Mouse (Mus musculus): ENCODE measurements around the gene Fndc3c1. TPM values are rescaled to one million over a fixed set of nuclear protein-coding genes. Genes with fewer than 3 reads are reported as not detected.
"Not testable (repeated sequence)": the region's sequence is repeated elsewhere in the genome, so short reads cannot be mapped to it uniquely, and the experiment has no call there.

Gene Fndc3c1
- 100 to 1,000 TPM in 1 of 2 experiments, 10 to 100 TPM in 1; 88.2 to 133 TPM for total RNA-seq (2021)
- long read RNA-seq, experiment 1, partial matches to known transcripts = 10 of 29 reads
- long read RNA-seq, experiment 1, other reads (novel, unspliced or antisense) = 19 of 29 reads
- long read RNA-seq, experiment 2, full-length matches to known transcripts = 2 of 47 reads
- long read RNA-seq, experiment 2, partial matches to known transcripts = 11 of 47 reads
- long read RNA-seq, experiment 2, other reads (novel, unspliced or antisense) = 34 of 47 reads

GRCm38 (mm10) chrX:106485101-106485651, at the start of gene Fndc3c1:
Gene Fndc3c1, minus strand, starts transcription at chrX:106485401.
- peak in 1 of 2 experiments; percentile 47 for DNase-seq (ENCODE audit: low spot score in 2 of 2)

GRCm38 (mm10) chrX:106486451-106486850, 1.2 kb upstream of the Fndc3c1 start:
- DNase-seq (ENCODE audit: low spot score in 2 of 2) = no peak

GRCm38 (mm10) chrX:106485671-106486070, 470 bp upstream of the Fndc3c1 start:
- no peak for DNase-seq (ENCODE audit: low spot score in 2 of 2)

GRCm38 (mm10) chrX:106479891-106480290, 5.3 kb downstream of the Fndc3c1 start:
- DNase-seq (ENCODE audit: low spot score in 2 of 2) = not testable (repeated sequence)

- DNase-seq (ENCODE audit: low spot score in 2 of 2) = no peak
These were observed 99.9 kb downstream of the Fndc3c1 start for GRCm38 (mm10) chrX:106385304-106385703.

GRCm38 (mm10) chrX:106380608-106381007, 104.6 kb downstream of the Fndc3c1 start:
- no peak for DNase-seq (ENCODE audit: low spot score in 2 of 2)

Small RNAs within 50 kb of the gene (microRNA-seq; reads per million reads assigned to microRNA genes)
- gene Gm27428 = not detected

Other genes starting within 250 kb of the Fndc3c1 start
- gene Fnd3c2, start 230.0 kb downstream of the Fndc3c1 start, total RNA-seq (2021) = 1 to 10 TPM in 1 of 2 experiments, not detected in 1; 4.9 TPM
- under 1 TPM; 0.20 to 0.23 TPM for gene Gm5127, start 97.8 kb upstream of the Fndc3c1 start, total RNA-seq (2021)
- 1 to 10 TPM; 1.7 to 3.0 TPM for gene Cysltr1, start 118.3 kb upstream of the Fndc3c1 start, total RNA-seq (2021)

Data from gastrocnemius, postnatal 4 days (tissue).